Mouse (Mus musculus) cortical plate, adult 2 months (tissue): ENCODE results near the gene Gnat2. TPM values are rescaled to one million over a fixed set of nuclear protein-coding genes. Genes with fewer than 3 reads are reported as not detected.
A peak's percentile ranks its signal among the peaks of the same experiment; 100 is the strongest.

Experiments used
- H3K27ac ChIP-seq: fragments of 200-500 bp; 2 replicates; pipeline ENCODE4 v1.5.1; 2012; ENCODE audit warnings: low read length, control low read depth, inconsistent platforms; ENCODE audit not compliant: insufficient read depth
- H3K4me1 ChIP-seq: fragments of 200-500 bp; 2 replicates; pipeline ENCODE4 v1.6.1; 2011; ENCODE audit warnings: low read length; ENCODE audit not compliant: control insufficient read depth, insufficient read depth
- H3K4me3 ChIP-seq: fragments of 200-500 bp; 2 replicates; pipeline ENCODE4 v1.5.1; 2011; ENCODE audit warnings: mild to moderate bottlenecking, low read length, control low read depth; ENCODE audit not compliant: insufficient read depth
- CTCF ChIP-seq: fragments of 200-500 bp; IDR thresholded peaks from 2 replicates; pipeline ENCODE4 v1.5.1; 2011; ENCODE audit warnings: mild to moderate bottlenecking, control low read depth, low read length; ENCODE audit not compliant: insufficient read depth; ENCODE audit errors: extremely low read depth
- POLR2A ChIP-seq: fragments of 200-500 bp; IDR thresholded peaks from 2 replicates; pipeline ENCODE4 v1.6.1; 2011; ENCODE audit warnings: mild to moderate bottlenecking, low read length, control low read depth; ENCODE audit not compliant: insufficient read depth; ENCODE audit errors: extremely low read depth
- polyA plus RNA-seq: library from polyadenylated mRNA; depleted of rRNA; stranded (reverse); fragments of >200 nt; gene quantifications from 2 replicates; pipeline ENCODE4 v1.2.3, GENCODE M21; 2012

Gnat2 gene
- polyA plus RNA-seq, 1 experiment: 0.15 TPM

DNA sequence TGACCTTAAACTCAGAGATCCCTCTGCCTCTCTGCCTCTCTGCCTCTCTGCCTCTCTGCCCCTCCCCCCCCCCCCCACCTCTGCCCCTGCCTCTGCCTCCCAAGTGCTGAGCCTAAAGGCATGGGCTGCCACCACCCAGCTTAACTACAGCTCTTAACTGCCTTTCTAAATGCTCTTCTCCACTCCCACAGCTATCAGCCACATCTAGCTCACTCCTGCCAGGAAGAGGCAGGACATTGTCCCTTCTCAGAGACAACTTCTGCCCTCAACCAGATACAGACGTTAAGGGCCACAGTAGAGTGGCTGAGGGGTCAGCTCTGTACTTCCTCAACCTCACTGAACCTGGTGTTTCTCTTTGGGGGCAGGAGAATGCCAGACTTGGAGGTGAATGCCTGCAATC lies 23.8 kb upstream of the Gnat2 start:
- Histone ChIP-seq H3K4me1 (no peaks in the 10 kb centered on the region), H3K27ac (no peak overlapping the region), H3K4me3 (no peak overlapping the region)
- TF ChIP-seq POLR2A (no peak), CTCF (no peak)

DNA sequence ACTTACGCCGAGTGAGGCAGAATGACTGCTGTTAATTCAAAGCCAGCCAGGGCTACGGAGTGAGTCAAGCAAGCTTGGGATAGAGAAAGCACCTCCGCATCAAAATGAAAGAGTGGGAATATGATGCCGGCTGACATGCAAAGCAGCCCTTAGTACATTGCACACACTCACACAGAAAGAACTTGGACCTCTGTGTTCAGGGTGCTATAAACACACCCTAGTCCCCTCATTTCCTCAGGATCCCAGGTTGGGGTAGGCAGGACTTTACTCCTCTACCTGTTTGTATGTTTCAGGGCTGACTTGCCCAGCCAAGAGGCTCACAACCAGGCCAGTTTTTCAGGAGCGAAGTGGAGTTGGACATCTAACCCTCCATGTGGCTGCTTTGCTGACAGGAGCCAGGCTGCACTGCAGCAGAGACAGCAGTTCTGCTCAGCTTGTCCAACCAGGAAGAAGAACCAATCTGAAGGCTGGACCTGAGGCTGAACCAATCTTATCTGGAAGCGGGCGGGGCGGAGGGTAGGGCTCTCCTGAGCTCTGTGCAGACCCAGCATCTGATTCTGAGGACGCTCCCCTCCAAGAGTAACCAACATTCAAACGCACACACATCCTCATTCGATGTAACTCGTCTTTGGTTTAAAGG lies 23.2 kb upstream of the Gnat2 start:
- no peak for TF ChIP-seq POLR2A
- H3K4me1 ChIP-seq: no peaks in the 10 kb centered on the region
- no peak overlapping the region for H3K4me3 ChIP-seq
- no peak overlapping the region for H3K27ac ChIP-seq

DNA sequence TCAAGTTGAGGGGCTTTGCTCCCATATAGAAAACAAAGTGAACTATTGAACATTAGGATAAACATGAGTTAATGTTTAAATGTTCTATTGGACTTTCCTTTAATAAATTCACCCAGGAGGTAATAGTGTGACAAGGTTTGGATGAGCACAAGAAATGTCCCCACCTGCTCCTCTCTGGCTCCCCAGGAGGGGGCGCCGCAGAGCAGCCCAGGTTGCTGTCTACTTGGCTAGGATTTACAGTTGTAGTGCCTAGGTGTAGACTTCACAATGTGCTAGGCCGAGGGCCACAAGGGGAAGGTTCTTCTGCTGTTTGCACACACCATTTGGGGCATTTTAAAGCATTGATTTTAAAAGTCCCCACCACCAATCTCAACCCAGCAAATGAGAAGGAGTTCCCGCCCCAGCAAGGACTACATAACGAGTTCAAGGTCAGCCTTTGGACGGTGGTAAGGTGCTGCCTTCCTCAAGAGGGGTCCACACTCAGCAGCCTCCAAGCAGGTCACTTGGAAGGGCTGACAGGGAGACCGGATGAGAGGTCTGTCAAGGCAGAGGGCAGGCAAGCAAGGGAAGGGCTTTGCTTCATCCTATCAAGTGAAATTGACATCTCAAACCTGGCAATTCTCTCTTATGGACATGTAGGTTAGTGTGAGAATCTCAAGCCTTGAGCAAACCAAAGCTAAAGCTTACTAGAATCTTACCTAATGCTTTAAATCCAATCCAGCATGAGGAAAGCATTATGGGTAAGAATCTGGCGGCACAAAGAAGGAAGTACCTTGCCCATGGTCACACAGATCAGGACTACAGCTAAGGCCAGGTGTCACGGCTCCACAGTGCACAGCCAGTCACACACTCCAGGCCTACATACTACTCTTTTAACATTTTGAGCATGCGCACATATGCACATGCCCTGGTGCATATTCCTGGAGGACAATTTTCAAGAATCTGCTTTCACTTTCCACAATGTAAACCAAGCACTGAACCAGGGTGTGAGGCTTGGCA lies 22.0 kb upstream of the Gnat2 start:
- H3K4me1 ChIP-seq: no peaks in the 10 kb centered on the region
- no peak overlapping the region for H3K27ac ChIP-seq
- H3K4me3 ChIP-seq: no peak overlapping the region
- TF ChIP-seq CTCF: peak; percentile 70
- TF ChIP-seq POLR2A: no peak

DNA sequence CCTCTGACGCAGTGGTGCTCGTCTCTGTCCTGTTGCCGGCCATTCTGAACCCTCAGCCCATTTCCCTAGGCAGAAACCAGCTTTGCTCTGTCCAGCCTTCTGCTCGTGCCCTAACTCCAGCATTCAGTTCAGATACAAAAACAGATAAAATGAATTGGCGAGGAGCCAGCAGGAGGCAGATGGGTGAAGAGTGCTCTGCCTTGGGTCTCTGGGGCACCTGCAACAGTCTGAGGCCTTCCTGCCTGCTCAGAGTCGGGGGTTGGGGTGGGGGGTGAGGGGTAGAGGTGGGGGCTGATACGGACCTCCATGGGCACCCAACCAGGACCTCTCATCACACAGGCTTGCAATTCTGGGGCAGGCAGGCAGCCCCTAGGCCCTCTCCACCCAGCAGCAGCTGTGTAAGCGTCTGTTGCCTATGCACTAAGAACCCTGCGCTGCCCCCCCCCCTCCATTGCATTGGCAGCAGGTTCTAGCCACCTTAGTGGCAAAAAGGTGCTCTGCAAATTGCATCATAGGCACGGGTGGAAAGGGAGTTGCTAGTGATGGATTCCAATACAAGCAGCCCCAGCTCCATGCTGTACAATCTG lies 19.5 kb upstream of the Gnat2 start:
- Histone ChIP-seq H3K4me1 (no peaks in the 10 kb centered on the region), H3K4me3 (no peak overlapping the region), H3K27ac (no peak overlapping the region)
- TF ChIP-seq CTCF (no peak), POLR2A (no peak)

DNA sequence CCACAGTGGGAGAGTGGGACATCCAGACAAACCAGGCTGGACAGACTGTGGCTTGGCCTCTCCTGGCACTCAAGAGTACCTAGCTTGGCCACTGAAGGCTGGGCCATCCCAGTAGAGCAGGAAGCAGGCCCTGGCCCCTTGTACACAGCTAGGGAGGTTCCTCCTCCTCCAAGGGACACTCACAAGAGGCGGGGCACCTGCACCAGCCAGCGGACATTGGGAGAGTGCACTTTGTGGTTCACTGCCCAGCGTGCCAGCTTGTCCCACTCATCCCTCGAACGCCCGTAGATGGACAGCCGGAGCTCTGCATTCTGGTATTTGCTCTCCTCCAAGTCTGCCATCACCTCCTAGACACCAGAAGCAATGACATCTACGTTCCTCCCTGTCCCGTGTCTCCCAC lies 15.8 kb upstream of the Gnat2 start:
- H3K27ac ChIP-seq: no peak overlapping the region
- H3K4me1 ChIP-seq: no peaks in the 10 kb centered on the region
- TF ChIP-seq CTCF (no peak), POLR2A (no peak)
- H3K4me3 ChIP-seq: no peak overlapping the region

DNA sequence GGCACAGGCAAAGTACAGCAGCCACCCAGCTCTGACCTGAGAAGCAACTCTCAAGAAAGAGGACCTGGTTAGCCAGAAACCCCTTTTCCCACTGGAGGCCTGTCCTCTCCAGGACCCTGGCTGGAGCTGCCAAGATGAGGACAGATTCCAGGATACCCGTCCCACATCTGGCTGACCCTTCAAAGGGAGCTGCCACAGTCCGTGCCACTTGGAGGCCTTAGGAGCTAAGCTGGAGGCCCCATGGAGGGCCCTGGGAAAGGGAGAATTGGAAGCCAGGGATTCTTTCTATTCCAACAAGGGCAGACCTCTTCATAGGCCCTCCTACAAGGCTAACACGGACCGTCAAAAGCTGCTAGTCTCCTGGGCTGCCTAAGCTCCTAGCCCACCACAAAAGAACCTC lies 10.9 kb upstream of the Gnat2 start:
- Histone ChIP-seq H3K4me1 (peaks cover 2% of the 10 kb centered on the region; the same call in 1 of the 2 replicates), H3K27ac (no peak overlapping the region), H3K4me3 (no peak overlapping the region)
- TF ChIP-seq POLR2A: no peak
- TF ChIP-seq CTCF: no peak

DNA sequence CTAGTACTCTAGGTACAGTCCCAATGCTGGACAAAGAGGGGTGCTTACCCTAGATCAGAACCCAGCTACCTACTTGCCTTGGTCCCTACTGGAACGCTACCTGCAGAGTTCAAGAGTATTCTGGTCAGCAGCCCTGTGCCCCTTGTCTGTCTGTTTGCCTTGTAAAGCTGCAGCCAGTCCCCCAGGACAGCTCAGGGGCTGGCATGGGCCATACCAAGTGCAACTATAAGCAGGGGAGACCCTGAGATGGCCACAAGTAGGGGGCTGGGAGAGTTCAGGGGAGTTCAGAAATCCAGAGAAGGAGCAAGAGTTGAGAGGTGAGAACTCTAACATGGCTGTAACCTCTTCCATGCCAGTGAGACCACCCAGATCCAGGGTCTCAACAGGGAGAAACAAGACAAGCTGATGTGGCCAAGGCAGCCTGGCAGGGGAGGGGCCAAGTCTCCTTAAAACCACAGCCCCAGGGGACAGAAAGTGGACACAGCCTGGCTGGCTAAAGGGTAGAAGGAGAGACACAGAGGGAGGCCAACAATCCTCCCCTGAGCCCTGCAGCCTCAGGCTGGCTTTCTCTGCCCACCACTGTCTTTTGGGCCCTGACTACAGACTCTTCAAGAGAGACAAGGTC lies 10.2 kb upstream of the Gnat2 start:
- Histone ChIP-seq H3K4me3 (no peak overlapping the region), H3K4me1 (peaks cover 2% of the 10 kb centered on the region; the same call in 1 of the 2 replicates), H3K27ac (no peak overlapping the region)
- TF ChIP-seq POLR2A: no peak
- no peak for TF ChIP-seq CTCF

DNA sequence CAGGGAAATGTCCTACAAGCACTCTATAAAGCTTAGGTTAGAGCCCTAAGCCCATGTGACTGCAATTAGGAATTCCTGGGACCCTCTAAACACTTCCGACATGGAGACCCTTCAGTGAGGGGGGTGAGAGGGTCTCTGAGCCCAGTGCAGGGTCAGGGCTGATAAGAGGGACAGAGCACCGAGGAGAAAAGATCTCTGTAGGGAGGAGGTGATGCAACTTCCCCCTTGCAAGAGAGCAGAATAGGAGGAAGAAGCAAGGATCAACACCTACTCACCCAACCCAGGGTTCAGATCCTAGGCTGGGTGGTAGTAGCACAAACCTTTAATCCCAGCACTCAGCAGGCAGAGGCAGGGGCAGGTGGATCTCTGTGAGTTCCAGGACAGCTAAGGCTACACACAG lies 9.4 kb upstream of the Gnat2 start:
- H3K4me3 ChIP-seq: no peak overlapping the region
- H3K27ac ChIP-seq: no peak overlapping the region
- H3K4me1 ChIP-seq: peaks cover 2% of the 10 kb centered on the region; the same call in 1 of the 2 replicates
- TF ChIP-seq POLR2A (no peak), CTCF (no peak)

DNA sequence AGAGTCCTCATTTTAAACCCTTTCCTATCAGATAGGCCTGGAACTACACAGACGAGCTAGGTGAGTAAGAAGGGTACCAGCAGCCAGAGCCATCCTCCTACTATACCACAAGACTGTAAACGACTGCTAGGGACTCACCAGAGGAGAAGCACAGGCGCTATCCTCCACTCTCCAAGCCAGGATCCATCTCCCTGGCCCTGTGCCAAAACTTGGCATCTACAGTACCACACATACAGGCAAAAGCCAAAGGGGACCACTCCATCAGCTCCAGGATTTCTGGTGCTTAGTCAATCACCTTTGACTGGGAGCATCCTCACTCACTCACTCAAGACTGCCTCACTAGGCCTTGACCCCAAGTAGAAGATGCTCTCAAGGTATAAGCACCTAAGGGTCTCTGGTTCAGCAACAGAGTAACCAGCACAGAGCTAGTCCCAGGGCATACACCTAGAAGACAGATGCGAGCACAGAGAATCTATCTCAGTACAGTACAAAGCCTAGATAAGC lies 8.6 kb upstream of the Gnat2 start:
- peaks cover 5% of the 10 kb centered on the region; the same call in 1 of the 2 replicates for H3K4me1 ChIP-seq

More for the DNA sequence above, 8.6 kb upstream of the Gnat2 start:
- TF ChIP-seq CTCF (no peak), POLR2A (no peak)
- peak overlapping the region; percentile 81; the same call in 1 of the 2 replicates for H3K4me3 ChIP-seq
- H3K27ac ChIP-seq: no peak overlapping the region
